Mouse (Mus musculus): Measurements from ENCODE around the gene Krtcap3.

The Krtcap3 gene

DNA sequence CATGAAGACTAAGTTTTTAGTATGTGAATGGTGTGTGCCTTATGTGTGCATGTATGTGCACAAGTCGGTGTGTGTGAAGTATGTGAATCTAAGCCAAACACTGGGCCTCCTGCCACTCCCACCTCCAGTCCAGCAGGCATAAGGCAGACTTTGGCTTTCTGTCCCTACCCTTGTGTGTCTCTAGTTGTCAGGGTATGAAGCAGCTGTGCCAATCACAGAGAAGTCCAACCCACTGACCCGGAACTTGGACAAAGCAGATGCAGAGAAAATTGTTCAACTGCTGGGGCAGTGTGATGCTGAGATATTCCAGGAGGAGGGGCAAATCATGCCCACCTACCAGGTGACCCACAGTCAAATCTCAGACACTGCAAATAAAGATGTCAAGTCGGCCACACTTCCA lies 46.5 kb downstream of the Krtcap3 start:
- DNase-seq (ENCODE audit: extremely low read depth, insufficient read length, low spot score): no peak

GRCm38 (mm10) chr5:31298486-31298885 lies 47.0 kb downstream of the Krtcap3 start:
- DNase-seq (ENCODE audit: extremely low read depth, insufficient read length, low spot score): peak; percentile 21

DNA sequence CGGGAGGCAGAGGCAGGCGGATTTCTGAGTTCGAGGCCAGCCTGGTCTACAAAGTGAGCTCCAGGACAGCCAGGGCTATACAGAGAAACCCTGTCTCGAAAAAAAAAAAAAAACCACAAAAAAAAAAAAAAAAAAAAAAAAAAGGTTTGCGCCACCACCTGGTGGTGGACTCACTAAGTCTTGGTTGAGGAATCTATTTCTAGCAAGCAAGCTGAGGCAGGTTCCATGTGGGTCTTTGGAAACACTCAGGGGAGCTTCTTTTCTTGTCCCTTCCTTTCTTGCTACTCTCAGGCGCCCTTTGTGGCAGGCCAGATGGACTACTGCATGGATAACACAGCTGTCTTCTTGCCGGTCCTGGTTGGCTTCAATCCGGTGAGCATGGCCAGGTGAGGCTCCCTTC lies 50.4 kb downstream of the Krtcap3 start:
- no peak for DNase-seq (ENCODE audit: extremely low read depth, insufficient read length, low spot score)

Data from 3134 (cell line).